Mouse (Mus musculus) spleen, adult 2 months (tissue): ENCODE data around the gene Dpp6.

ENCODE experiments used
- CTCF ChIP-seq: fragments of 200-500 bp; IDR thresholded peaks from 2 replicates; pipeline ENCODE4 v1.5.1; 2011; ENCODE audit warnings: mild to moderate bottlenecking, inconsistent platforms; ENCODE audit not compliant: insufficient read depth, insufficient read length, insufficient replicate concordance; ENCODE audit errors: extremely low read depth
- POLR2A ChIP-seq: fragments of 200-500 bp; IDR thresholded peaks from 2 replicates; pipeline ENCODE4 v1.6.1; 2011; ENCODE audit warnings: low read depth, low read length, inconsistent platforms

GRCm38 (mm10) chr5:27133196-27133595, 316.2 kb downstream of the Dpp6 start:
- TF ChIP-seq POLR2A (no peak), CTCF (no peak)
